Mouse (Mus musculus): Measurements from ENCODE around the gene Mfsd5.

DNA sequence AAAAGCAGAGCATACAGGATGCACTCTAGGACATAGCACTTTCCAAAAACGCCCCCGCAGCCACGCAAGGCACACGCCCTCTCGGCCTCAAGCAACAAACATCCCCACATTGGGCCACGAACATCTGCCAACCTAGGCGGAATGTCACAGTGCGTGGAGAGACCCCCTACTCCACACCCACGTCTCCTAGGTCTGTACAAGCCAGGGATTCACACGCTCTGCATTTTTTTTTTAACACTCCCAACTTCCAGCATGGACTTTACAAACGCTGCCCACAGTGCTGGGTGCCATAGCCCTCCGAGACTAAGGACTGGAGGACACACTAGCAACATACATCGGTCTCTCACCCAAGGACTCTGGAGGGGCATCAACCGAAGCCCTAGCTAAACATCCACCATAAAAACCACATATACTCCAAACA lies 33.8 kb upstream of the Mfsd5 start:
- no peak for TF ChIP-seq CTCF (IDR thresholded peaks at IDR 0.05)
- no peak for TF ChIP-seq EP300 (IDR thresholded peaks at IDR 0.05)
